Mouse (Mus musculus) effector memory CD4-positive, alpha-beta T cell, adult 7 months (primary cell): ENCODE measurements around the gene Vmn1r18. TPM values are rescaled to one million over a fixed set of nuclear protein-coding genes. Genes with fewer than 3 reads are reported as not detected.

ENCODE experiments used
- polyA plus RNA-seq: library from polyadenylated mRNA; unstranded; fragments of 100-300 nt; shearing (Covaris generic); gene quantifications from one replicate; pipeline ENCODE4 v1.2.1, GENCODE M21; 2017

Gene Vmn1r18
- polyA plus RNA-seq: not detected

GRCm38 (mm10) chr6:57395683-57396082 lies at the start of gene Vmn1r18:
Vmn1r18 (minus strand) TSS chr6:57395783.

DNA sequence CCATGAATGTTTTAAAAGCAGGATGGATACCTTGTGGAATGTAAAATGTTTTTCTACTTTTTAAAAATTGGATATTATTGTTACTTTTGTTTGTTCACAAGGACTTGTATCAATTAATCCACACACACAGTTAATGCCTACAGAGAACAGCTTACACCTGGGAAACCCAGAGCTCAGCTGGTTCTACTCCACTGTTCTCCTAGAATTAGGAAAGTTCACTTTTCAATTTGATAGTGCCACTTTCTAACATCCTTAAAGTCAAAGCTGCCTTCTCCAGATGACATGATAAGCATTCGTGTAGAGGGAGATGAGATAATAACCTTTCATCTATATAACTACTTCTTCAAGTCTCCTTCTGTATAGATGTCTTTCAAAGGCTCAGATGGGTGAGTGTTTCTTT lies 33.0 kb upstream of the Vmn1r18 start, which contains the start of gene Vmn1r20:
TSS of gene Vmn1r20 (plus strand) at position 301 of the 400 bp plus-strand sequence.

GRCm38 (mm10) chr6:57403480-57403879 lies 7.9 kb upstream of the Vmn1r18 start, which contains the start of gene Vmn1r19:
Vmn1r19 (plus strand) TSS chr6:57403780.

GRCm38 (mm10) chr6:57363627-57364026 lies 32.0 kb downstream of the Vmn1r18 start, which contains the start of gene Vmn1r17:
Vmn1r17 (minus strand) TSS chr6:57363727.

GRCm38 (mm10) chr6:57329394-57329793 lies 66.2 kb downstream of the Vmn1r18 start, which contains the start of gene Vmn1r16:
Vmn1r16 (minus strand) TSS chr6:57329494.

Other genes with a start within 250 kb of the Vmn1r18 start
- gene Vmn1r12, start 238.9 kb downstream of the Vmn1r18 start, polyA plus RNA-seq: 0.37 TPM
- gene Vmn1r13, start 192.5 kb downstream of the Vmn1r18 start, polyA plus RNA-seq: 1.1 TPM
- gene Vmn1r14, start 164.1 kb downstream of the Vmn1r18 start, polyA plus RNA-seq: not detected
- gene Vmn1r15, start 137.8 kb downstream of the Vmn1r18 start, polyA plus RNA-seq: not detected
- gene Vmn1r16, start 66.3 kb downstream of the Vmn1r18 start, polyA plus RNA-seq: not detected
- gene Vmn1r17, start 32.1 kb downstream of the Vmn1r18 start, polyA plus RNA-seq: not detected
- not detected for gene Vmn1r19, start 8.0 kb upstream of the Vmn1r18 start, polyA plus RNA-seq
- not detected for gene Vmn1r20, start 33.1 kb upstream of the Vmn1r18 start, polyA plus RNA-seq
- gene Ppm1k, start 139.7 kb upstream of the Vmn1r18 start, polyA plus RNA-seq: 12.8 TPM
- 24.0 TPM for gene Herc6, start 185.2 kb upstream of the Vmn1r18 start, polyA plus RNA-seq